15 mouse cellular contexts compared by ENCODE assay signal in the genomic region with DNA sequence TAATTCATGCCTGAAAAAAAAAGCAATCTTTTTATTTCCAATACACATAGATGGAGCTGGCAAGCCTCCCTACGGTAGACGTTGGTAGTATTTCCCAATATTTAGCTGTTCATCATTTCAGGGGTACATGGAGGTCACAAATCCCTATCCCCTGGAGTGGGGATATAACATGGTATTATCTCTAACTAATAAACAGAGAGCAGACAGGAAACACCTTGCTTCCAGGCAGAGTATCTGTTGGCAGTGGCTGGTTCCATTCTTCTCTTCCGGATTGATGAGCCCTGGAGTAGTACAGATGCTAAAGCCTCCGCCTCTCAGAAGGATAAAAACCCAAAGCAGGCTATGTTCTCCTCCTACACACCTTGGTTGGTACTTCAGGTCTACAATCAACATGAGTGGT.
"Had no signal": no experiment of that assay in that cellular context is flagged by ENCODE, and none has a peak within 500 bp of the region (broad histone marks: within the 10 kb centered on the region; RNA-seq: fewer than 3 reads in every experiment).

No protein-coding gene starts in this region.

- DNase-seq: lung, adult 18-20 months; lung, postnatal 14 days; lung, postnatal 4 days; right cerebral cortex, postnatal 14 days; thymus, adult 2 months; thymus, postnatal 25 days; thymus, postnatal 4 days had no signal

- H3K27me3 ChIP-seq: lung, embryonic 15.5 days; midbrain, embryonic 13.5 days; midbrain, embryonic 15.5 days; neural tube, embryonic 12.5 days; stomach, embryonic 15.5 days had no signal

- H3K4me2 ChIP-seq: lung, embryonic 15.5 days; midbrain, embryonic 13.5 days; midbrain, embryonic 15.5 days; neural tube, embryonic 12.5 days; stomach, embryonic 15.5 days had no signal

- H3K4me3 ChIP-seq: lung, embryonic 15.5 days; midbrain, embryonic 10.5 days; midbrain, embryonic 13.5 days; midbrain, embryonic 15.5 days; neural tube, embryonic 12.5 days; stomach, embryonic 15.5 days had no signal

- ATAC-seq: midbrain, embryonic 13.5 days; midbrain, embryonic 15.5 days had no signal

- H3K9me3 ChIP-seq: lung, embryonic 15.5 days; midbrain, embryonic 10.5 days; midbrain, embryonic 13.5 days; midbrain, embryonic 15.5 days; neural tube, embryonic 12.5 days; stomach, embryonic 15.5 days had no signal

- H3K36me3 ChIP-seq: lung, embryonic 15.5 days; midbrain, embryonic 10.5 days; midbrain, embryonic 13.5 days; midbrain, embryonic 15.5 days; neural tube, embryonic 12.5 days; stomach, embryonic 15.5 days had no signal

- H3K27ac ChIP-seq: liver, embryonic 14.5 days; lung, embryonic 15.5 days; midbrain, embryonic 10.5 days; midbrain, embryonic 13.5 days; midbrain, embryonic 15.5 days; neural tube, embryonic 12.5 days; stomach, embryonic 15.5 days; stomach, postnatal 0 days had no signal

- H3K4me1 ChIP-seq: lung, embryonic 15.5 days; midbrain, embryonic 10.5 days; midbrain, embryonic 13.5 days; midbrain, embryonic 15.5 days; neural tube, embryonic 12.5 days; stomach, embryonic 15.5 days had no signal

- H3K9ac ChIP-seq: liver, embryonic 14.5 days; lung, embryonic 15.5 days; midbrain, embryonic 13.5 days; midbrain, embryonic 15.5 days; neural tube, embryonic 12.5 days; stomach, embryonic 15.5 days had no signal
